Mouse (Mus musculus) urinary bladder, adult 2 months (tissue): Measurements from ENCODE around the gene Knl1. TPM values are rescaled to one million over a fixed set of nuclear protein-coding genes. Genes with fewer than 3 reads are reported as not detected.

Experiments used
- polyA plus RNA-seq: library from polyadenylated mRNA; depleted of rRNA; stranded (reverse); fragments of >200 nt; gene quantifications from 2 replicates; pipeline ENCODE4 v1.2.3, GENCODE M21; 2012; rRNA removed

Knl1 gene
- polyA plus RNA-seq, 1 experiment = 0.22 TPM

Other genes starting within 250 kb of the Knl1 start
- 5.0 and 5.5 TPM in 2 replicates for gene Knstrn, start 233.1 kb upstream of the Knl1 start, polyA plus RNA-seq
- 87.1 and 91.2 TPM in 2 replicates for gene Ivd, start 185.2 kb upstream of the Knl1 start, polyA plus RNA-seq
- gene Bahd1, start 146.7 kb upstream of the Knl1 start, polyA plus RNA-seq = 10.2 and 12.4 TPM in 2 replicates
- gene Chst14, start 120.6 kb upstream of the Knl1 start, polyA plus RNA-seq = 19.9 and 20.7 TPM in 2 replicates
- 18.8 and 19.3 TPM in 2 replicates for gene Ccdc32, start 17.7 kb upstream of the Knl1 start, polyA plus RNA-seq
- gene Rpusd2, start 12.3 kb upstream of the Knl1 start, polyA plus RNA-seq = 2.9 and 3.5 TPM in 2 replicates
- gene Rad51, start 65.7 kb downstream of the Knl1 start, polyA plus RNA-seq = 1.6 and 2.5 TPM in 2 replicates
- 27.0 and 27.9 TPM in 2 replicates for gene Rmdn3, start 109.9 kb downstream of the Knl1 start, polyA plus RNA-seq
- 0.54 and 0.80 TPM in 2 replicates for gene Gchfr, start 120.7 kb downstream of the Knl1 start, polyA plus RNA-seq
- not detected in 2 replicates for gene Gm14137, start 127.4 kb downstream of the Knl1 start, polyA plus RNA-seq
- gene Zfyve19, start 161.5 kb downstream of the Knl1 start, polyA plus RNA-seq = 49.1 and 55.7 TPM in 2 replicates
- gene Dnajc17, start 161.7 kb downstream of the Knl1 start, polyA plus RNA-seq = 30.1 and 32.4 TPM in 2 replicates
- gene Ppp1r14d, start 182.8 kb downstream of the Knl1 start, polyA plus RNA-seq = 0.72 and 1.4 TPM in 2 replicates
- gene Spint1, start 190.2 kb downstream of the Knl1 start, polyA plus RNA-seq = 157 and 160 TPM in 2 replicates
- 31.2 and 34.1 TPM in 2 replicates for gene Rhov, start 224.2 kb downstream of the Knl1 start, polyA plus RNA-seq
- 15.9 and 17.9 TPM in 2 replicates for gene Vps18, start 241.6 kb downstream of the Knl1 start, polyA plus RNA-seq